24 mouse cellular contexts compared by ENCODE assay signal in the genomic region with DNA sequence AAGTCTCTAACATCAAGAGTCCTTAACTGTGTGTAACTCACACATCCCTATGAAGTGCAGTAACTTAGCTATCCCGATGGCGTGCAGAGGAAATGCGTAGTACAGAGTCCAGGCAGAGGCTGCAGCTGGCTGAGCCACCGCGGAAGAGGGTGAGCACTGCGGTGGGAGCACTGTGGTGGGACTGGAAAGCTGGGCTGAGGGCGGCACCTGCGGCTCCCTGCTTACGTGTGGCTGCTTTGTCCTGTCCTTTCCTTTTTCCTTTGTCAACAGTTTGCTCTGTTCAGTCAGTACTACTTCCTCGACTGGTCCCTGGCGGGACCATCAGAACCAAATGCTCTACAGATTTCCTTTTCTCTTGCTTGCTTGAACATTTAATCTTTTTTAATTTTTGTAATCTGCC.
"Had no signal": no experiment of that assay in that cellular context is flagged by ENCODE, and none has a peak within 500 bp of the region (broad histone marks: within the 10 kb centered on the region; RNA-seq: fewer than 3 reads in every experiment).

No protein-coding gene starts in this region.

- H3K4me3 ChIP-seq: gastrocnemius, adult 2 months; heart, embryonic 13.5 days; heart, embryonic 15.5 days; hindbrain, embryonic 10.5 days; hindbrain, embryonic 12.5 days; intestine, embryonic 15.5 days; layer of hippocampus, adult 2 months; limb, embryonic 13.5 days; limb, embryonic 15.5 days; liver, embryonic 12.5 days had no signal

- H3K9me3 ChIP-seq: heart, embryonic 13.5 days; heart, embryonic 15.5 days; hindbrain, embryonic 10.5 days; hindbrain, embryonic 12.5 days; intestine, embryonic 15.5 days; limb, embryonic 13.5 days; limb, embryonic 15.5 days; liver, embryonic 12.5 days had no signal

- H3K36me3 ChIP-seq: heart, embryonic 15.5 days; hindbrain, embryonic 10.5 days; hindbrain, embryonic 12.5 days; intestine, embryonic 15.5 days; liver, embryonic 12.5 days had no signal

- H3K27ac ChIP-seq: gastrocnemius, adult 2 months; heart, embryonic 13.5 days; heart, embryonic 15.5 days; hindbrain, embryonic 10.5 days; hindbrain, embryonic 12.5 days; hindbrain, embryonic 14.5 days; intestine, embryonic 15.5 days; layer of hippocampus, adult 2 months; limb, embryonic 13.5 days; limb, embryonic 15.5 days; liver, embryonic 12.5 days; liver, embryonic 14.5 days had no signal

- DNase-seq: gastrocnemius, adult 2 months; gastrocnemius, postnatal 25 days; heart, adult 18-20 months; heart, postnatal 14 days; heart, postnatal 36 days; kidney, adult 18-20 months; kidney, adult 8-10 months; kidney, postnatal 10 days; kidney, postnatal 25 days; kidney, postnatal 4 days; layer of hippocampus, adult 9-11 months; layer of hippocampus, postnatal 36 days; left cerebral cortex, postnatal 4 days had no signal

- H3K27me3 ChIP-seq: heart, embryonic 13.5 days; heart, embryonic 15.5 days; hindbrain, embryonic 12.5 days; intestine, embryonic 15.5 days; limb, embryonic 13.5 days; limb, embryonic 15.5 days; liver, embryonic 12.5 days had no signal

- H3K4me1 ChIP-seq: hindbrain, embryonic 10.5 days; hindbrain, embryonic 12.5 days; intestine, embryonic 15.5 days; limb, embryonic 13.5 days; limb, embryonic 15.5 days; liver, embryonic 12.5 days had no signal
